Mouse (Mus musculus) urinary bladder, adult 2 months (tissue): Measurements from ENCODE around the gene Gm49396. TPM values are rescaled to one million over a fixed set of nuclear protein-coding genes. Genes with fewer than 3 reads are reported as not detected.

Source experiments
- DNase-seq: peaks from one replicate; pipeline ENCODE4 v3.0.0; 2022; ENCODE audit warnings: low spot score
- polyA plus RNA-seq: library from polyadenylated mRNA; depleted of rRNA; stranded (reverse); fragments of >200 nt; gene quantifications from 2 replicates; pipeline ENCODE4 v1.2.3, GENCODE M21; 2012; rRNA removed

Gm49396 gene
- 2.8 and 5.1 TPM in 2 replicates for polyA plus RNA-seq

DNA sequence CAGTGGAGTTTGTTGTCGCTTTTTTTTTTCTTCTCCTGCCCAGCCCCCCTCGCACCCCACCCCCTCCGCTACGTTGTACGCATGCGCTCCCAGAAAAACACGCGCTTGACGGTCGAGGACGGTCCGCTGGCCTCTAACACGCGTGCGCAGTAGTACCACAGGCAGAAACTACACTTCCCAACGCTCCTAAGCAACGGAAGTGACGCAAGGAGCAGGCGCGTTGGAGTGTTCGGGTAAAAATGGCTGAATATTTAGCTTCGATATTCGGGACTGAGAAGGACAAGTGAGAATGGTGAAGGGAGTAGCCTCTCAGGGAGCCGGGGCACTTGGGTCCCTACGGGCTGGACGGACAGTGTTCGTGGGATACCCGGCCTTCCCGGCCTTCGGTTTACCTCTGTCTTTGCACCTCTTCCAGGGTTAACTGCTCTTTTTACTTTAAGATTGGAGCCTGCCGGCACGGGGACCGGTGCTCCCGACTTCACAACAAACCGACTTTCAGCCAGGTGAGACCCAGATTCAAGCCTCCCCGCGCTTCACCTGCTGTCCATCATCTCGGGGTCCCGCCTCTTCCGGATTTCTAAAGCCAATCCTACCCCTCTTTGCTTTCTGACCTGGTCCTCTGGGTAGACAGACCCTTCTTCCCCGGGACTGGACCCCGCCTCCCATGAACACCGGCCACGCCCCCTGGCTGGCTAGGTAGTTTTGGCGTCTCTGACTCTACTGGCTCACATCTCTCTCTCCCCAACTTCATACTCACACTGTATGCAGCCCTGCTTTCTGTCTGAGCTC, at the start of gene Gm49396, which contains the start of the genes U2af1l4 and Psenen:
Gene Gm49396 (plus strand): TSS at position 228 of the 789 bp plus-strand sequence.
Gene U2af1l4 (plus strand): TSS at position 185 of the 789 bp plus-strand sequence.
Gene Psenen (minus strand): TSS at position 511 of the 789 bp plus-strand sequence.
- DNase-seq, result peak; percentile 73

DNA sequence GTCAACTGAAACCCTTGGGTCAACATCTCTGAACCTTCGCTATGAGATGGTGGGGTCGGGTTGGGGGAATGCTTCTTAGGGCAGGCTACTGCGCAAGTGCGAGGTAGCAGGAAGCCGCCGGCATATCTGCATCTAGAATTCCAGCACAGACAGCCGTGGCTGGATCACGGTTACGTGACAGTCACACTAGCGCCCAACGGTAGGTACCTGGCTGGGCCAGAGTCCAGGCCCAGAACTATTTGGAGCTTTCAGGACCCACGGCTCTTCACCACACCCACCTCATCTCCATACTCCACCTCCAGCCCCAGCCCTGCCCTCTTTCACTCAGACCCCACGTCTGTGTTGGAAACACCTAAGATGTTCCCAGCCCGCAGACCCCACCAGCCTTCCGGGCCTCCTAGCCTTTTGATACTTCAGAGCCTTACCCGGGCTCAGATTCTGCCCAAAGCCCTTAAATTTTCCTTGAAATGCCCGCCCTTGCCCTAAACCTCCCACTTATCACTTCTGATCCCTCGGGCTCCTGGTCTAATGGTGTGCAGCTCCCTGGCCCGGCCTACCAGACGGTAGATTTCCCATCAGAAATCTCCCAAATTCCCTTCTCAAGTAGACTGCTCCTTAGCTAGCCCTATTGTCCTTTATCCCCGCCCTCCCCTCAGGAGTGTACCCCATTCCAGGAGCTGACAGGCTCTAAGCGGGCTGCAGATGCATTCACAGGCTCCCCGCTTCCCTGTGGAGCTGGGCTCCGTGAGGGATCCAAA, 48.0 kb upstream of the Gm49396 start:
- DNase-seq, result no peak

DNA sequence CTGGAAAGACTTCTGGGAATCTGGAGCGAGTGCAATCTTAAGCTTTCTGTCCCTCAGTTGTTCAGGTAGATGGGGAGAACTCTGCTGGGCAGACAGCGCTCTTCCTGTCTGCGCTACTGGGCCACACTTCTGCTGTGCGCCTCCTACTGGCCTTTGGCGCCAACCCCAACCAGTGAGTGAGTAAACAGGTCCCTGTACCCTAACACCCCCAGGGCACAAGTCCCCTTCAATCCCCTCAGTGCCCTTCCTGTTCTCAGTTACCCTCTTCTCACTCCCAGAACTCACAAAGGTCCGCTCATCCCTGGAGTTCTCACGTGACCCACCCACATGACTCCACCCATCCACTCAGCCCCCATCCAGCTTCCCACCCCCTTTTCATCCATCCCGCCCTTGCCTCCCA, 44.8 kb upstream of the Gm49396 start:
- no peak for DNase-seq

DNA sequence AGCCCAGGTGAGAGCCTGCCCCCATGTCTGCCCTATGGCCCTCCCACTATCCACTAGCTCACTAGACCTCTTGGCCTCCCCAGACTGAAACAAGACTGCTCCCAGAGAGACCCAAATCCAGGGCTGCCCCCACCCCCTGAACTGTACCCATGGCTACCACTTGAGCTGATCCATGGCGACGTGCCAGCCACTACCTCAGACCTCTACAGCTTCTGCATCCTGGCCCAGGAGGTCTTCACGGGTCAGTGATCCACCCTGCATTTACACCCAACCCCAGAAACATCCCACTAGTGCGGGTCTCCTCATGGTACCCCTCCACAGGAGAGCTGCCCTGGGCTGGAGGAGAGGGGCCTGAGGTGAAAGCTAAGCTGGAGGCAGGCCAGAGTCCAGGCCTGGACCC, 42.7 kb upstream of the Gm49396 start:
- no peak for DNase-seq

DNA sequence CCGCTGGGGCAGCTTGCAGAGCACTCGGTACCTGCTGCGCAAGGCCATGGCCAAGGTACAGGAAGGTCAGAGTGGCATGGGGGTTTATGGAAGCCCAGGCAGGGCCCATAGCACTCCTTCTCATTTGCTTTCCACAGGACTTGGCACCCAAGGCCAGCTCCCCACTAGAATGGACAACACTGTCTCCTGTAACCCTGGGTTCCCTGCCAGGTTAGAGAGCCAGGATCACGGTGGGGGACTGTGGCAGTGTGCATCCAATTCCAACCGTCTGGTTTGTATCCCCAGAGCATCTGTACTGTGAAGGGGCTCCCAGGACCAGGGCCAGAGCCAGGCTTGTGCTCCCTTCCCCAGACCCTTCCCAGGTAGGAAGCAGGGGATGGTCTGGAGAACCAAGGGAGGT, 42.3 kb upstream of the Gm49396 start:
- no peak for DNase-seq

DNA sequence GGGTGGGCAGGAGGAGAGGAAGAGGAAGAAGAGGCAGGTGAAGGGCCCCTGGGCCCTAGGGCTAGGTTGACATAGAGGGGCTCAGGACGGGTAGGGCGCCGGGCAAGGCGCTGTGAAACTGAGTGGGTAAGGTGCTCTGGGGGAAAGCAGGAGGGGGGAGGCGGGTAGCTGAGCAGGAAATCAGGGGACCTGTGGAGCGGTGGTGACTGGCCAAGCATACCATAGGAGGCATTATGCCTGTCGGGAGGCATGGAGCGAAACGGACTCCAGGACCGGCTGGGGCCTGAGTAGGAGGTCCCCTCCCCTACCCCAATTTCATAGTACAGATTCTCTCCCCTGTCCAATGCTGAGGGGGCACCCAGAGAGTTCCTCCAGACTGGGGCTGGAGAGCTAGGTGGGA, 40.3 kb upstream of the Gm49396 start:
- DNase-seq, result no peak

DNA sequence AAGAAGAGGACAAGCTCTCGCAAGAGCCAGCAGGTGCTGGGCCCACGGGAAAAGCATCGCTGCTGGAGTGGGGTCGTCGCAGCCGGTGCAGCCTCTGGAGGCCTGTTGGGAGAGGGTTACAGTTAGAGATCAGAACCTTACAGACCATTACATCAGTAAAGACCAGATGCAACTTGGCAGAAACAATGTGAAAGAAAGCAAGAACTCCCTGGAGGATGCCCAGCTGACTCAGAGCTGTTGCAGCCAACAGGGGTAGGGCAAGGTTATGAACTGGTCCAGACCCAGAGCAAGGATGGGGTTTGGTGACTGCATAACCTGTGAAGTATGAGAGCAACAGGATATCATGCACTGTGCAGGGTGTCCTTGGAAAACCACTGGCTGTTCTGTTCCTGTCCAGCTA, 38.7 kb upstream of the Gm49396 start:
- no peak for DNase-seq

DNA sequence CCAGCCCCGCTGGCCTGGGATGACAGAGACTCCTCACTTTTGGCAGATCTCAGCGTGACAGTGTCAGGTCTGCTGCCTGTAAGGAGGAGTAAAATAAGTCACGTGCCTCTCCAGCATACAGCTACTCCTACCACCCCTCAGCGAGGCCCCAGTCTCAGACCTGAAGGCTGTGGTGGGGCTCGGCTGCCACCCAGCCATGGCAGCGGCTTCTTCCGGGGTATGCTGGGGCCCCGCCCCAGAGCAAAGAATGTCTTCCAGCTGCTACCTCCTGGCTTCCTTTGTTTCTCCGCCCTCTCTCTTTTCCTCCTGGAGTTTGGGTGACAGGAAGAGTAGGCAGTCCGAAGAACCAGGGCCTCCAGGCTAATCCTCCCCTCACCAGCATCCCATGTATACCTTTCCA, 37.2 kb upstream of the Gm49396 start:
- DNase-seq, result no peak

DNA sequence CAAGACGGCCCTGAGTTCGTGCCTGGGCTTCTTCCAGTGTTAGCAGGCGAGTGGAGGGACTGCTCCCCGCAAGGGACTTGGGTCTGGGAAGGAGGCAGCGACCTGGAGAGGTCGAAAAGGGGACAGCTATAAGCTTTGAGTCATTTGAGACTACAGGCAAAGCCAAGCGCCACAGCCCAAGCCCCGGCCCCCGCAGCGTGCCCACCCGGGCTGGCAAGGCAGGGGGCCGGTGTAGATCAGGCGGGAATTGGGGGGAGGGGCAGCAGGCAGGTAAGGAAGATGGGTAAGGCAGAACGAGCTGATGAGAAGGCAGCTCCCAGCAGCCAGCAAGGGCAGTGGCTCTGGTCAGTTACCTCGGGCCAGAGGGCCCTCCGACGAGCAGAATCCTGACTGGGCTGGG, 36.7 kb upstream of the Gm49396 start:
- no peak for DNase-seq

DNA sequence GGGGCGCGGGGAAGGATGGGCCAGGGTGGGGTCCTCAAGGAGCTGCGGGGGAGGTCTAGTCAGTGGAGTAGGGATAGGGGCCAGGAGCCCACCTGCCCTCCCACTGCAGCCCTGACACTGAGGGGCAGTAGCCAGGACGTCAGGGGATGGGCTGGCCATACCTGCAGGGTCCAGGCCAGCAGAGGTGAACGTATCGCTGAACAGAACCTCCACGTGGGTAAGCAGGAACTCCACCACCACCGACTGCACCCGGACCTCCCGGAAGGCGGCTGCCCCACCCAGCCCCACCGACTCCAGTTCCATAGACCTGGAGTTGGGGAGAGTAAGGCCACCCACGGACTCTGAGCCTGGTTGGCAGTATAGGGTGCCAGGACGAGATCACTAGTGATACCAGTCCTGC, 36.2 kb upstream of the Gm49396 start:
- no peak for DNase-seq

DNA sequence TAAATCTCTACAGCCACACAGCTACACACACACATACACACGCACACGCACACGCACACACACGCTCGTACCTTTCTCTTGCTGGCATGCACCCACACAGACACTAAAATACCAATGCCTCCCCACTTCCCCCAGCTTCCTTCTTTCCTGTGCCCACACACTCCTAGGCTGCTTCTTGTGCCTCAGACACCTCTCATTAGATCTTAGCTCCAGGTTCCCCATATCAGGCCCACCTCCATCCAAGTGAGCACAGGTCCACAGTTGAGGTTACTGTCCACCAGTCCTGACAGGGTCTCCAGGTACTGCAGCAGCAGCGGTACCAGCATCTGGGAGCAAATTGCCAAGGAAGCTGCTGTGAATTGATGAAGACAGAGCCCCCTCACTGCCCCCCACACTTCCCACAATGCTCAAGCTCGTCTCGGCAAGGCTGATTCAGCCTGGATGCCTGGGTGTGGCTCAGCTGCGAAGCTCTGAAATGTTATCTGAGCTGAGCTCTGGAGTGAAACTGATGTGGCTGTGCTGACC, 31.8 kb upstream of the Gm49396 start:
- no peak for DNase-seq

DNA sequence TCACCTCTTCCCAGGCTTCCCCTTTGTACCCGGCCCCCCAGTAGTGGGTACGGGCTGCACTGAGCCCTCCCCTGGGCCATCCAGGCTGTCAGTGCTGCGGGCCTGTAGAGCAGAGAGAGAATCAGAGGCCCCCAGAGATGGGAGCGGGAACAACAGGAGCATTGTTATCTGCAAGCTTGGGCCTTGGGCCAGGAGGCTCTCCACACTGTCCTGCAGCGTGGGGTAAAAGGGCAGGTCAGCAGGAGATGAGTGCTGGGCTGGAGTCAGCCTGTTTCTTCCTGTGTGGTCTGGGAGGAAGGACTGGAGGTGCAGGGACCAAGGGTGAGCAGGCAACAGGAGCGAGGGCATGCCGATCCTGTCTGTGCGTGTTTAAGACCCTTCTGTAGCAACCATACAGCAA, 30.2 kb upstream of the Gm49396 start:
- no peak for DNase-seq

DNA sequence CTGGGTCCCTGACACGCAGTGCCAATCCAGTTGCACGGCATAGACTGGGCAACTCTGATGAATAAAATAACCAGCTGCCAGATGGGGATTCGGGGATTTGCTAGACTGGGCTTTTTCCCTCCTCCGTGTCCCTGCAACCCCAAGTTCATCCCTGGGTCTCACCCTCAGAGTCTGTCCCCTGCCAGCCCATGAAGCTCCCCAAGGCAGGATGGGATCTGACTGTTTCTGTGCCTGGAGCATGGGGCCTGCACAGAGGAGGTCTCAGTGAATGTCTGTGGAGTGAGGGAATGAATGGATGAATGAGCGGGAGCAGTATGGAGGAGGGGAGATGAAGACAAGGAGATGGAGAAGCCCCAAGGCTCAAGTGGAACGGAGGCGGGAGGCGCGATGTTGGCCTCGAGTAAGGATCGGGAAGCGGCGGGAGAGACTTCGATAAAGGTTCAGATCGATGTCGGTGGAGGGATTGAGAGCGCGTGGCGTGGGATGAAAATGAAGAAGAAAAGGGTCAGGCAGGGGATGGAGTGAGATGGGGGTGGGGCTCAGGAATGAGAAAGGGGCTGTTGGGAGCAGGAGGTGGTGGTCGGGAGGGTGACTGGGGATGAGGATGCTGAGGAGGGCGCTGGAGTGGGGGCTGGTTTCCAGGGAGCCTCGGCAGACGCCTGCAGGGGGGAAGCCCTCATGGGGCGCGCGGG, 29.1 kb upstream of the Gm49396 start:
- DNase-seq, result no peak

DNA sequence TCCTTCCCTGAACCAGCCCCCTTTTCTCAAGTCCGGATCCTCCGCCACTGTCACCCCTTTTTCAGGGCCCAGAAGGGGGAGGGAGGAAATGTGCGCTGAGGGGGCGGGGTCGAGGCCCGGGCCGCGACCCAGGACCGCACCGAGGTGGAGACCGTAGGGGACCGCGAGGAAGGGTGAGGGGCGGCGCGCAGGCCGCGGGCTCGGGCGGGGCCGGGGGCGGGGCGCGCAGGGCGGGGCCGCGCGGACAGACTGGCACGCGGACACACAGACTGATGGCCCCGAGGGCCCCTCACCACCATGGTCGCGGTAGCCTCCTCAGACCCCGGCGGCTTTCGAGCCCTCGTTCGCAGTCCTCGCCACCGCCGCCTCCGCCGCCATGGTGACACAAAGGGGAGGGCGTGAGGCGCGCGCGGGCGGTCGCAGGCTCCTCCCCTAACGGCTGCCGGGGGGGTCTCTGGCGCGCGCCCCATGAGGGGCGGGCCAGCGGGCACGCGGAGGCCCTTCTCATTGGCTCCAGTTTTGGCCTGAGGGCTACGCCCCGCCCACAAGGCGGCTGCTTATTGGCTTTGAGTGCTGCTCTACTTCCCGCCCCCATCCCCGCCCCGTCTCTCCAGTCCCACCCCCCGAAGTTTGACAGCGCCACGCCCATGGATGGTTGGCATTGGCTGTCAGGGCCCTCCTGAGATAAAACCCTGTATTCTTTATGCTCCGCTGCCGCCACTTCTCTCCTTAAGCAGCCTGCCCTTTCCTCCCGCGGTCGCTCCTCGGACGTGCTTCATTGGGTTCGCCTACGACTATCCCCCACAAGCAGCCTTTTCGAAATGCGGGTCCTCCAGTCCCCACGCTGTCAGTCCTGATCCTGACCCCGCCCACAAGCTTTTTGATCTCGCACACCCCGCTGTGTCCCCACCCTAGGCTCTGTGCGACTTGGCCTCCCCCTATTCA, 28.2 kb upstream of the Gm49396 start, which contains the start of gene Arhgap33:
Gene Arhgap33 (minus strand): TSS at position 428 of the 945 bp plus-strand sequence.
- DNase-seq, result peak; percentile 86

DNA sequence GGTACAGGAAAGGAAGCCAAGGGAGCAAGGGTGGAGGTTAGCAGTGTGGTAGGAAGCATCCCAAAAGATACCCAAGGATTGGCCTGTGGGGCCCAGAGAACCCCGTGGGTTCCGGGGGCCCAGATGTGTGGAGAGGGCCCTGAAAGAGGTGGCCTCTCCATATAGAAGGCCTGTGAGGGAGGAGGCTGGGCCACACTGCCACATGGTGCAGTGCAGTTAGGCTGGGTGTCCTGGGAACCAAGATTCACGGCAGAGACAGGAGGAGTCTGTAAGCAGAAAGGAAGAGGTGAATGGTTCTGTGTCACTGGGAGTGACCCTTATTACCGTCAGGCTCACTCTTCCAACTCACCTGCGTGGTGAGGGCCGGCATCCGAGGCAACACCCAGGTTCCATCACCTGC, 22.6 kb upstream of the Gm49396 start:
- no peak for DNase-seq

DNA sequence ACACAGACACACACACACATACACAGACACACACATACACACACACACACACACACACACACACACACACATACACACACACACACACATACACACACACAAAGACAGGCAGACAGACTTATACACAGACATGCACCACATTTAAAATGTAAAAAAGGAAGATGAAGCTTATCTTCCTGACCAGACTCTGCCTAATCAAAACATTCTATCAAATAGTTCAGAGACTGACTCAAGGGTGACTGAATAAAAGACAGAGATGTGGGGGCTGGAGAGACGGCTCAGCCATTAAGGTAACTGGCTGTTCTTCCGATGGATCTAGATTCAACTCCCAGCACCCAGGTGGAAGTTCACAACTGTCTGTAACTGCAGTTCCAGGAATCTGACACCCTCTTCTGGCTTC, 18.8 kb upstream of the Gm49396 start:
- no peak for DNase-seq

DNA sequence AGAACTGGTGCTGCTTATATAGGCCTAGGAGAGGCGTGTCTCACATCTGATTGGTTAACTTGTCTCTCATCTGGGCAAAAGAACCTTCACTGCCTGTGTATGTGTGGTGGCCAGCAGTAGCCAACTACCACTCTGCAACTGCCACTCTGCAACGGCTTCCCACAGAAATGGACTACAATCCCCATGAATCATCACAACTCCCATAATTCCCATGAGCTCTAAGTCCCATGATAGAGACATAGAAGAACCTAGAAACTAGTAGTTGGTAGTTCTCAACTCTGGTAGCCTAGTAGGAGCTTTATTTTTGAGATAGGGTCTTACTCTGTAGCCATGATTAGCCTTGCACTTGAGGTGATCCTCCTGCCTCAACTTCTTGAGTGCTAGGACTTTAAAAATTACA, 13.3 kb upstream of the Gm49396 start:
- DNase-seq, result no peak

DNA sequence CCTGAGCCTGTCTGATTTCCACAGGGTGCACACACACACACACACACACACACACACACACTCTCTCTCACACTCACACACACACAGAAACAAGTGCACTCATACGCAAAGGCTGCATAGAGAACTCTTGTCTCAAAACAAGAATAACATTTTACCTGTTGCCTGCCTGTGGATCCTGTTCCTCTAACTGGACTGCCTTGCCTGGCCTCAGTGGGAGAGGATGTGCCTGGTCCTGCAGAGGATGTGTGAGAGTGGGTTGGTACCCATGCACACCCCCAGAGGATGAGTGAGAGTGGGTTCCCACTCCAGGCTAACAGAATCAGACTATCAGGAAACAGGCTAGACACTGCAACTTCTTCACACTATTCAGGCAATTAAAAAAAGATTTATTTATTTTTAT, 12.5 kb upstream of the Gm49396 start:
- DNase-seq, result no peak

DNA sequence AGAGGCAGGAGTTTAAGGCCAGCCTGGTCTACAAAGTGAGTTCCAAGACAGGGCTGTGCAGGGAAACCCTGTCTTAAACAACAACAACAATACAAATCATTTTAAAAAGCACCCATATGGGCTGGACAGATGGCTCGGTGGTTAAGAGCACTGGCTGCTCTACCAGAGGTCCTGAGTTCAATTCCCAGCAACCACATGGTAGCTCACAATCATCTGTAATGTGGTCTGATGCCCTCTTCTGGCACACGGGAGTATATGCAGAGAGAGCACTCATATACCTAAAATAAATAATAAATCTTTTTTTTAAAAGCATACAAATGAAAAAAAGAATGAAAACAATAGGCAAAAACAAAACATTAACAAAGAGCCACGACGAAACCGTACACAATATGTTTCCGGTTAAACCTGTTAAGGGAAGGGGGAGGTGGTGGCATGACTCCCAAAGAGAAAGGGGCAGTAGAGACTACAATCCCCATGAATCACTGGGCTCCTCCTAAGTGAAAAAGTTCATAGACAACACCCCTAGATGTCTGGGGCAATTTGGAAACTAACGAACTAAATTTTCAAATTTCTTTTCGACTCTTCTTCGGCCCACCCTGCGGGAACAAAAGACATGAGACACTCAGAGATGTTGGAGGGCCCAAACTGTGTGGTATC, 11.6 kb upstream of the Gm49396 start:
- DNase-seq, result no peak
